Mouse (Mus musculus): ENCODE data around the gene Urgcp. TPM values are rescaled to one million over a fixed set of nuclear protein-coding genes. Genes with fewer than 3 reads are reported as not detected.

Urgcp gene
- polyA plus RNA-seq, 1 experiment = 31.5 TPM

DNA sequence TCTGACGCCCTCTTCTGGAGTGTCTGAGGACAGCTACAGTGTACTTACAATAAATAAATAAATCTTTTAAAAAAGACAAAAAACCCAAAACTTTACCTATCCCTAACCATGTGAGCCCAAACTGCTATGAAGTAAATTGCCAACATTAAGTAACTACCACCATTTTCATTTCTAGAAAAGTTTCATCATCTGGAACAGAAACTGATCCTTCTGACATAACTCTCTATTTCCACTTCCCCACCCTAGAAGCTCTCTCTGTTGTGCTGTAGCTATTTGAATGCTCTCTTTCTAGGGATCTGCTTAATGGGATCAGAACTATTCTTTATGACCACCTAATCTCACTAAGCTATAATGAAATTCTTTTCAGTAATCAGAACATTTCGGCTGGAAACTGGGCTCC, 17.2 kb downstream of the Urgcp start:
- 82% methylated on average over 2 of the region's 2 CpGs for WGBS
- H3K27me3 ChIP-seq (replicated peaks; ENCODE audit: control insufficient read depth, insufficient read depth, low read length) = no peaks in the 10 kb centered on the region
- H3K27ac ChIP-seq (ENCODE audit: insufficient read depth, low read depth, low read length) = no peak overlapping the region
- peaks cover 2% of the 10 kb centered on the region; the same call in 1 of the 2 replicates for H3K4me1 ChIP-seq (ENCODE audit: control insufficient read depth, insufficient read depth, low read length)
- no peaks in the 10 kb centered on the region for H3K36me3 ChIP-seq (ENCODE audit: control insufficient read depth, insufficient read depth, low read length)
- no peak overlapping the region for H3K4me3 ChIP-seq (ENCODE audit: insufficient read depth, low read depth, low read length)
- DNase-seq = no peak
- TF ChIP-seq CTCF (conservative IDR thresholded peaks at IDR 0.05; ENCODE audit: insufficient read depth, insufficient read length, low read depth, low read length) (no peak), POLR2A (IDR thresholded peaks at IDR 0.05; ENCODE audit: low read depth, low read length) (no peak)

GRCm38 (mm10) chr11:5742106-5742505, 20.1 kb downstream of the Urgcp start:
- Histone ChIP-seq H3K4me1 (ENCODE audit: control insufficient read depth, insufficient read depth, low read length) (peaks cover 7% of the 10 kb centered on the region), H3K36me3 (ENCODE audit: control insufficient read depth, insufficient read depth, low read length) (no peaks in the 10 kb centered on the region), H3K27me3 (replicated peaks; ENCODE audit: control insufficient read depth, insufficient read depth, low read length) (no peaks in the 10 kb centered on the region), H3K27ac (ENCODE audit: insufficient read depth, low read depth, low read length) (no peak overlapping the region), H3K4me3 (ENCODE audit: insufficient read depth, low read depth, low read length) (no peak overlapping the region)
- no peak for DNase-seq
- TF ChIP-seq CTCF (conservative IDR thresholded peaks at IDR 0.05; ENCODE audit: insufficient read depth, insufficient read length, low read depth, low read length) = peak; percentile 37
- no peak for TF ChIP-seq POLR2A (IDR thresholded peaks at IDR 0.05; ENCODE audit: low read depth, low read length)
- 76% methylated on average over 7 of the region's 7 CpGs for WGBS

GRCm38 (mm10) chr11:5740965-5741627, 21.1 kb downstream of the Urgcp start:
- under 1% methylated on average over 45 of the region's 50 CpGs for WGBS
- peak; percentile 89 for DNase-seq
- H3K36me3 ChIP-seq (ENCODE audit: control insufficient read depth, insufficient read depth, low read length) = no peaks in the 10 kb centered on the region
- no peak for TF ChIP-seq POLR2A (IDR thresholded peaks at IDR 0.05; ENCODE audit: low read depth, low read length)
- no peak for TF ChIP-seq CTCF (conservative IDR thresholded peaks at IDR 0.05; ENCODE audit: insufficient read depth, insufficient read length, low read depth, low read length)
- peak overlapping the region; percentile 54 for H3K4me3 ChIP-seq (ENCODE audit: insufficient read depth, low read depth, low read length)
- H3K27ac ChIP-seq (ENCODE audit: insufficient read depth, low read depth, low read length) = peak overlapping the region; percentile 94
- H3K4me1 ChIP-seq (ENCODE audit: control insufficient read depth, insufficient read depth, low read length) = peaks cover 7% of the 10 kb centered on the region
- no peaks in the 10 kb centered on the region for H3K27me3 ChIP-seq (replicated peaks; ENCODE audit: control insufficient read depth, insufficient read depth, low read length)

DNA sequence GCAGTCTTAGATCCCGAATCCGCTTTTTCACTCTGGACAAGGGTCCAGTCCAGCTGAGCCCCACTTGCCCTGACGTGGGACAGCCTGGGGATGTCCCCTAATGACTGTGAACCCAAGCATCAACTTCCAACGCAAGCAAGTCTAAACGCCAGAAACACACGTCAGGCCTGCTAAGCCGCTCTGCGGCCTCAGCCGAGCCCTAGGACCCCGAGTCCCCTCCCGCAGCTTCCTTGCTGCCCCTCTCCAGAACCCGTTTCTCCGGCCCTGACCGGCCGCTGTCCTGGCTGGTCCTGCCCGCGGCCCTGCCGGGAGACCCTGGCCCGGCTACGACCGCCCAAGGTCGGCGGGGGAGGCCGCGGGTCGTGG, 21.6 kb downstream of the Urgcp start:
- TF ChIP-seq CTCF (conservative IDR thresholded peaks at IDR 0.05; ENCODE audit: insufficient read depth, insufficient read length, low read depth, low read length) (no peak), POLR2A (IDR thresholded peaks at IDR 0.05; ENCODE audit: low read depth, low read length) (no peak)
- Histone ChIP-seq H3K27ac (ENCODE audit: insufficient read depth, low read depth, low read length) (peak overlapping the region; percentile 32), H3K4me3 (ENCODE audit: insufficient read depth, low read depth, low read length) (peak overlapping the region; percentile 54), H3K4me1 (ENCODE audit: control insufficient read depth, insufficient read depth, low read length) (peaks cover 7% of the 10 kb centered on the region), H3K36me3 (ENCODE audit: control insufficient read depth, insufficient read depth, low read length) (no peaks in the 10 kb centered on the region), H3K27me3 (replicated peaks; ENCODE audit: control insufficient read depth, insufficient read depth, low read length) (no peaks in the 10 kb centered on the region)
- under 1% methylated on average over 26 of the region's 26 CpGs for WGBS
- no peak for DNase-seq

DNA sequence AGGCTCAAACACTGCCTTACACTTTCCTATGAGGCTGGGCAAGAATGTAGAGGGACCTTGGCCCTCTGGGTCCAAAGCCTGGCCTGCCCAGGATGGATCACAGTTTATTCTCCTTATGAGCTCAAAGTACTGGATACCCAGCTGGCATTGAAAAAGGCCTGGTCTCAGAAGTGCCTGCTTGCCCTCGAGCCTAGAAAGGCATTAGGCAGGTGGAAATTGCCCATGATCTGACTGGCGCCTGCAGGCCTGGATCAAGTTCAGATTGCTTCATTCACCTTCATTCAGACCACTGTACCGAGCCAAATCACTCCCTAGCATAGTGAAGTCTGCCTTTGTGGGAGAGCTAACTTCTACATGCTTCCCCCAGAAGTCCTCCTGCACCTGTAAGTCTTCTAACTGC, 22.3 kb downstream of the Urgcp start:
- Histone ChIP-seq H3K27me3 (replicated peaks; ENCODE audit: control insufficient read depth, insufficient read depth, low read length) (no peaks in the 10 kb centered on the region), H3K27ac (ENCODE audit: insufficient read depth, low read depth, low read length) (peak overlapping the region; percentile 85), H3K4me1 (ENCODE audit: control insufficient read depth, insufficient read depth, low read length) (peaks cover 9% of the 10 kb centered on the region), H3K4me3 (ENCODE audit: insufficient read depth, low read depth, low read length) (peak overlapping the region; percentile 34), H3K36me3 (ENCODE audit: control insufficient read depth, insufficient read depth, low read length) (no peaks in the 10 kb centered on the region)
- 30% methylated on average over 3 of the region's 3 CpGs for WGBS
- TF ChIP-seq POLR2A (IDR thresholded peaks at IDR 0.05; ENCODE audit: low read depth, low read length) (no peak), CTCF (conservative IDR thresholded peaks at IDR 0.05; ENCODE audit: insufficient read depth, insufficient read length, low read depth, low read length) (no peak)
- DNase-seq = peak; percentile 89

DNA sequence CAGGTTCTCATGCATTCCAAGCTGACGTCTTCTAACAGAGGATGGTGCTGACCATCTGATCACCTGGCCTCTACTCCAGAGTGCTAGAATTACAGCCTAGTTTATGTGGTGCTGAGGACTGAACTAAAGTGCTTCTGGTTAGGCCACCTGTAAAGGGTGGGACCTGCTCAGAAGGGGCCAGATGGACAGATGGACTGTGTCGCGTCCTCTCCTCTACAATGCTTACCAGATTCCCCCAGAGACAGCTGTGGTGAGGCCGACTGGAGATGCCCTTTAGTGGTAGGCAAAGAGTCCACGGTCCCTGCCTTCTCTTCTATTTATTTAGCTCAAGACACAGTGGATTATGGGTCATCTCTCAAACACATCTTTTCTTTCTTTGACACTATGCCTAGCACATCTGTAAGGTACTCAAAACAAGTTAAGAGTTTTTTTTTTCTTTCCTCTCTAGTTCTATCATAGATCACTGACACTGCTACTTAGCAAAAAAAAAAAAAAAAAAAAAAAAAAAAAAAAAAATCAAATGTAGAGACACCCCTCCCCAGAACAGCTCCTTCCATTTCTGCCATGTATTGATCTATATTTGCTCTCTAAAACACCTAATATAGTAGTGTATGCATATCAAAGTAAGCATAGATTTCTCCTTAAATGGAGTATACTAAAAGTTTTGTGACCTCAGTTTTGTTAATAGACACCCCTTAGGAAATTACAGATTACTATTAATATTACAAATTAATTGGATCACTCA, 23.1 kb downstream of the Urgcp start:
- Histone ChIP-seq H3K4me3 (ENCODE audit: insufficient read depth, low read depth, low read length) (no peak overlapping the region), H3K36me3 (ENCODE audit: control insufficient read depth, insufficient read depth, low read length) (no peaks in the 10 kb centered on the region), H3K27me3 (replicated peaks; ENCODE audit: control insufficient read depth, insufficient read depth, low read length) (no peaks in the 10 kb centered on the region), H3K4me1 (ENCODE audit: control insufficient read depth, insufficient read depth, low read length) (peaks cover 17% of the 10 kb centered on the region), H3K27ac (ENCODE audit: insufficient read depth, low read depth, low read length) (no peak overlapping the region; the same call in 1 of the 2 replicates)
- no peak for TF ChIP-seq POLR2A (IDR thresholded peaks at IDR 0.05; ENCODE audit: low read depth, low read length)
- TF ChIP-seq CTCF (conservative IDR thresholded peaks at IDR 0.05; ENCODE audit: insufficient read depth, insufficient read length, low read depth, low read length) = no peak
- WGBS = 50% methylated on average over 5 of the region's 5 CpGs
- DNase-seq = no peak

- no peak for DNase-seq
- no peak for TF ChIP-seq CTCF (conservative IDR thresholded peaks at IDR 0.05; ENCODE audit: insufficient read depth, insufficient read length, low read depth, low read length)
- no peak for TF ChIP-seq POLR2A (IDR thresholded peaks at IDR 0.05; ENCODE audit: low read depth, low read length)
- Histone ChIP-seq H3K27me3 (replicated peaks; ENCODE audit: control insufficient read depth, insufficient read depth, low read length) (no peaks in the 10 kb centered on the region), H3K36me3 (ENCODE audit: control insufficient read depth, insufficient read depth, low read length) (no peaks in the 10 kb centered on the region), H3K27ac (ENCODE audit: insufficient read depth, low read depth, low read length) (no peak overlapping the region), H3K4me1 (ENCODE audit: control insufficient read depth, insufficient read depth, low read length) (peaks cover 20% of the 10 kb centered on the region), H3K4me3 (ENCODE audit: insufficient read depth, low read depth, low read length) (no peak overlapping the region)
- 46% methylated on average over 5 of the region's 5 CpGs for WGBS
These were observed 25.0 kb downstream of the Urgcp start for GRCm38 (mm10) chr11:5737137-5737536.

Data from kidney, adult 2 months (tissue).